In the genomic region with DNA sequence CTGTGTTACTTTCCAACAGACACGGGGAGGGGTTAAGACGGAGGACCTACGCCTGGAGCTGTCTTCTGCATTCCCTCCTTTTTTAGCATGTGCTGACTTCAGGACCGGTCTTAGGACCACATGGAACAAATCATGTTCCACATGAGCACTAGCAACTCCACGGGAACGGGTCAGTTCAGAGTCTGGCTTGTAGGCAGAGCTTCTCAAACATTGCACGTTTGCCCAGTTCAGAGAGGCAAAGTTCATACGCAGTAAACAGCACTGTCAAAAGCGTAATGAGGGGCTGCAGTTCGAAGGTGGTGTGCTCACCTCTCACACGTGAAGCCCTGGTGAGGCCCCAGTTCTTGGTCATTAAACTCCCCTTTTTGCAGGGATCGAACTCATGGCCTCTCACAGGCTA, we compare ENCODE assay signal across 23 mouse cellular contexts.
DNase-seq lines count a peak whose midpoint lies in the region; ATAC-seq and TF ChIP-seq lines count a peak whose summit lies in the region.
"Had no signal": no experiment of that assay in that cellular context is flagged by ENCODE, and none has a peak within 500 bp of the region (broad histone marks: within the 10 kb centered on the region; RNA-seq: fewer than 3 reads in every experiment).

No protein-coding gene starts in this region.

- no peak for TF ChIP-seq CTCF in liver, adult 2 months (IDR thresholded peaks at IDR 0.05; ENCODE audit: low read depth, low read length)

- no peaks in the 10 kb centered on the region for H3K36me3 ChIP-seq in liver, adult 2 months (ENCODE audit: control insufficient read depth, insufficient read depth, low read length)
- H3K36me3 ChIP-seq in liver, embryonic 11.5 days (ENCODE audit: control insufficient read depth, insufficient read depth, low read length) = no peaks in the 10 kb centered on the region
- H3K36me3 ChIP-seq in liver, embryonic 13.5 days = no peaks in the 10 kb centered on the region
- no peaks in the 10 kb centered on the region for H3K36me3 ChIP-seq in liver, embryonic 16.5 days (ENCODE audit: control insufficient read depth, insufficient read depth)
- H3K36me3 ChIP-seq: embryonic facial prominence, embryonic 10.5 days; embryonic facial prominence, embryonic 12.5 days; forebrain, embryonic 15.5 days; G1E had no signal

- H3K4me1 ChIP-seq in liver, adult 2 months (ENCODE audit: control insufficient read depth, insufficient read depth, low read length) = peaks cover 7% of the 10 kb centered on the region; the same call in 1 of the 2 replicates
- no peaks in the 10 kb centered on the region for H3K4me1 ChIP-seq in liver, embryonic 11.5 days (replicated peaks; ENCODE audit: control insufficient read depth, insufficient read depth, low read length)
- no peaks in the 10 kb centered on the region for H3K4me1 ChIP-seq in liver, embryonic 13.5 days (replicated peaks)
- no peaks in the 10 kb centered on the region for H3K4me1 ChIP-seq in liver, embryonic 16.5 days (ENCODE audit: control insufficient read depth, low read depth, low read length)
- H3K4me1 ChIP-seq: embryonic facial prominence, embryonic 12.5 days; forebrain, embryonic 13.5 days; forebrain, embryonic 15.5 days had no signal

- no peak for TF ChIP-seq POLR2A in liver, adult 2 months (IDR thresholded peaks at IDR 0.05; ENCODE audit: extremely low read depth, insufficient read depth, low read length)

- H3K9ac ChIP-seq in liver, adult 2 months (ENCODE audit: low read depth, low read length) = no peak overlapping the region
- no peak overlapping the region for H3K9ac ChIP-seq in liver, embryonic 11.5 days (ENCODE audit: low read depth, low read length)
- H3K9ac ChIP-seq in liver, embryonic 13.5 days = no peak overlapping the region
- no peak overlapping the region for H3K9ac ChIP-seq in liver, embryonic 16.5 days (ENCODE audit: low read depth, low read length)
- H3K9ac ChIP-seq: embryonic facial prominence, embryonic 12.5 days; forebrain, embryonic 13.5 days; forebrain, embryonic 15.5 days; forebrain, postnatal 0 days had no signal

- no peaks in the 10 kb centered on the region for H3K9me3 ChIP-seq in liver, embryonic 11.5 days (ENCODE audit: control insufficient read depth, low read length)
- H3K9me3 ChIP-seq in liver, embryonic 13.5 days (replicated peaks) = no peaks in the 10 kb centered on the region
- no peaks in the 10 kb centered on the region for H3K9me3 ChIP-seq in liver, embryonic 16.5 days (replicated peaks; ENCODE audit: control insufficient read depth, low read length)
- H3K9me3 ChIP-seq: embryonic facial prominence, embryonic 10.5 days; embryonic facial prominence, embryonic 12.5 days; forebrain, embryonic 13.5 days; forebrain, embryonic 15.5 days; G1E had no signal

- H3K4me2 ChIP-seq in liver, embryonic 11.5 days = no peak overlapping the region
- H3K4me2 ChIP-seq in liver, embryonic 13.5 days = no peak overlapping the region
- H3K4me2 ChIP-seq in liver, embryonic 16.5 days (ENCODE audit: low read depth, low read length) = no peak overlapping the region
- H3K4me2 ChIP-seq: embryonic facial prominence, embryonic 12.5 days; forebrain, embryonic 13.5 days; forebrain, embryonic 15.5 days had no signal

- no peaks in the 10 kb centered on the region for H3K27me3 ChIP-seq in liver, adult 2 months (ENCODE audit: control insufficient read depth, insufficient read depth, low read length)
- H3K27me3 ChIP-seq in liver, embryonic 11.5 days (replicated peaks; ENCODE audit: control insufficient read depth, insufficient read depth, low read length) = no peaks in the 10 kb centered on the region
- no peaks in the 10 kb centered on the region for H3K27me3 ChIP-seq in liver, embryonic 13.5 days
- no peaks in the 10 kb centered on the region for H3K27me3 ChIP-seq in liver, embryonic 16.5 days (ENCODE audit: control insufficient read depth, insufficient read depth, low read depth, low read length)
- H3K27me3 ChIP-seq: forebrain, embryonic 15.5 days had no signal

- H3K27ac ChIP-seq in liver, adult 2 months (replicated peaks; ENCODE audit: insufficient read depth, low read depth, low read length) = no peak overlapping the region
- no peak overlapping the region for H3K27ac ChIP-seq in liver, embryonic 11.5 days (ENCODE audit: low read depth, low read length)
- no peak overlapping the region for H3K27ac ChIP-seq in liver, embryonic 13.5 days
- no peak overlapping the region; the same call in 1 of the 2 replicates for H3K27ac ChIP-seq in liver, embryonic 16.5 days (ENCODE audit: low read length)
- H3K27ac ChIP-seq: embryonic facial prominence, embryonic 10.5 days; embryonic facial prominence, embryonic 12.5 days; forebrain, embryonic 13.5 days; forebrain, embryonic 15.5 days had no signal

- H3K79me2 ChIP-seq in liver, adult 2 months (ENCODE audit: control insufficient read depth, insufficient read depth, low read length) = no peaks in the 10 kb centered on the region

- peak; percentile 76 for DNase-seq in liver, adult 2 months (ENCODE audit: extremely low read depth, low read depth, low spot score)
- DNase-seq in liver, embryonic 11.5 days (ENCODE audit: low spot score) = no peak
- DNase-seq in liver, embryonic 13.5 days = no peak
- DNase-seq in thymus, postnatal 4 days = no peak
- no peak for DNase-seq in frontal cortex, postnatal 10 days (ENCODE audit: low spot score in 2 of 2)
- DNase-seq: adrenal gland, adult 8-10 months; adrenal gland, postnatal 14 days; adrenal gland, postnatal 36 days; B cell, adult 2 months; cerebellum, adult 11-12 months; cerebellum, adult 2 months; cerebellum, adult 9-10 months; cerebellum, postnatal 14 days; forebrain, postnatal 0 days had no signal

- no peak for ATAC-seq in liver, embryonic 11.5 days (replicated peaks; ENCODE audit: low FRiP score)
- ATAC-seq in liver, embryonic 13.5 days (ENCODE audit: low read depth) = peak; percentile 53; the same call in 1 of the 2 replicates
- peak; percentile 87 for ATAC-seq in liver, embryonic 16.5 days (ENCODE audit: low read depth)
- ATAC-seq: activated CD4-positive, CD25-positive, alpha-beta regulatory T cell, adult 4 months; CD4-positive, CD25-positive, alpha-beta regulatory T cell, adult 4 months; forebrain, embryonic 13.5 days; forebrain, embryonic 15.5 days; forebrain, postnatal 0 days; Patski had no signal

- 45% methylated on average over 12 of the region's 12 CpGs for WGBS in liver, adult 2 months
- 68% methylated on average over 12 of the region's 12 CpGs for WGBS in liver, embryonic 11.5 days
- 58% methylated on average over 12 of the region's 12 CpGs for WGBS in liver, embryonic 13.5 days (ENCODE audit: insufficient replicate concordance)
- 63% methylated on average over 12 of the region's 12 CpGs for WGBS in liver, embryonic 16.5 days (ENCODE audit: insufficient replicate concordance)

- no peak overlapping the region for H3K4me3 ChIP-seq in liver, adult 2 months (ENCODE audit: insufficient read depth, low read depth, low read length)
- H3K4me3 ChIP-seq in liver, embryonic 11.5 days (ENCODE audit: low read depth, low read length) = no peak overlapping the region
- H3K4me3 ChIP-seq in liver, embryonic 13.5 days (replicated peaks) = no peak overlapping the region
- no peak overlapping the region for H3K4me3 ChIP-seq in liver, embryonic 16.5 days (ENCODE audit: low read depth, low read length)
- H3K4me3 ChIP-seq: embryonic facial prominence, embryonic 10.5 days; embryonic facial prominence, embryonic 12.5 days; forebrain, embryonic 13.5 days; forebrain, embryonic 15.5 days had no signal
